Mouse (Mus musculus): Measurements from ENCODE around the gene Saysd1.

- TF ChIP-seq CTCF (IDR thresholded peaks at IDR 0.05) (no peak), POLR2A (IDR thresholded peaks at IDR 0.05; ENCODE audit: insufficient read depth, low read depth, low read length) (no peak), EP300 (IDR thresholded peaks at IDR 0.05; ENCODE audit: insufficient read depth, low read depth, low read length) (no peak)
These were observed 90.4 kb downstream of the Saysd1 start for GRCm38 (mm10) chr14:20047814-20048480.
